Mouse (Mus musculus): ENCODE measurements around the gene Tdrd5. TPM values are rescaled to one million over a fixed set of nuclear protein-coding genes. Genes with fewer than 3 reads are reported as not detected.
"Not testable (repeated sequence)": the region's sequence is repeated elsewhere in the genome, so short reads cannot be mapped to it uniquely, and the experiment has no call there.

The Tdrd5 gene
- polyA plus RNA-seq, 1 experiment, result not detected

DNA sequence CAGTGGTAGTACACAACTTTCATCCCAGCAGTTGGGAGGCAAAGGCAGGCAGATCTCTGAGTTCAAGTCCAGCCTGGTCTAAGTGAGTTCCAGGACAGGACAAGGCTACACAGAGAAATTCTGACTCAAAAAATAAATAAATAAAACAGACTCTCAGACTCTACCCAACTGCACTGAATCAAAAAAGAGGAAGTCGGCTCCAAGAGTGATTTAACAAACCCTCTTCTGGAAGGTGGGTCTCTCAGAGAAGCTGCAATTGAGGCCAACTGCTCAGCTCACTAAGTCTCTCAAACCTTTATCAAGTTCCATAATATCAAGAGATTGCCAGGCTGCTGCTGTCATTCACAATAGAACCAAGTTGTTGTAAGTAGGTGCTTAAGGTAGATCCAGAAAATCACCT lies 5.1 kb upstream of the Tdrd5 start:
- Histone ChIP-seq H3K4me3 (ENCODE audit: insufficient read depth, low read depth, low read length) (no peak overlapping the region), H3K4me1 (ENCODE audit: control insufficient read depth, insufficient read depth, low read length) (peaks cover 4% of the 10 kb centered on the region; the same call in 1 of the 2 replicates), H3K27ac (ENCODE audit: insufficient read depth, low read depth, low read length) (no peak overlapping the region)
- WGBS, result 95% methylated on average over 1 of the region's 1 CpGs
- no peak for TF ChIP-seq POLR2A (IDR thresholded peaks at IDR 0.05; ENCODE audit: insufficient read depth, low read depth, low read length)

GRCm38 (mm10) chr1:156290016-156290415 lies 13.4 kb downstream of the Tdrd5 start:
- 98% methylated on average over 6 of the region's 6 CpGs for WGBS
- no peak for TF ChIP-seq POLR2A (IDR thresholded peaks at IDR 0.05; ENCODE audit: insufficient read depth, low read depth, low read length)
- no peak for TF ChIP-seq CTCF (IDR thresholded peaks at IDR 0.05; ENCODE audit: insufficient read depth, low read depth, low read length)
- H3K4me3 ChIP-seq (ENCODE audit: insufficient read depth, low read depth, low read length), result no peak overlapping the region
- no peak overlapping the region for H3K27ac ChIP-seq (ENCODE audit: insufficient read depth, low read depth, low read length)
- no peaks in the 10 kb centered on the region for H3K4me1 ChIP-seq (ENCODE audit: control insufficient read depth, insufficient read depth, low read length)

DNA sequence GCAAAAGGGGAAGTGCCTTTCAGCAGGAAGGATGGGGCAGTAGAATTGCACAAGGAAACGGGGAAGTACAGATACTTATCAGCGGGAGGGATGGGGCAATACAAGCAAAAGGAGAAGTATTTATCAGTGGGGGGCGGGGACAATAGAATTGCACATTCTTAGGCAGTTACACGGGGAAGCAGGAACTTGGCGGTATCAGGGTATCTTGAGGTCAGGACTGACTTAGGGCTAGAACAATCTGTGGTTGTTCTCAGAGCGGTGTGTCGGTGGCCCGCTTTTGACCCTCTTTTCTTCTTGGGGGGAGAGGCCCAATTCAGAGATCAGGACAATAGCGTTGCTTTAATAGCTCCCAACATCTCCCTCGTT lies 14.3 kb downstream of the Tdrd5 start:
- H3K27ac ChIP-seq (ENCODE audit: insufficient read depth, low read depth, low read length); H3K4me1 ChIP-seq (ENCODE audit: control insufficient read depth, insufficient read depth, low read length); H3K4me3 ChIP-seq (ENCODE audit: insufficient read depth, low read depth, low read length): not testable (repeated sequence)
- WGBS, result 60% methylated on average over 10 of the region's 10 CpGs

DNA sequence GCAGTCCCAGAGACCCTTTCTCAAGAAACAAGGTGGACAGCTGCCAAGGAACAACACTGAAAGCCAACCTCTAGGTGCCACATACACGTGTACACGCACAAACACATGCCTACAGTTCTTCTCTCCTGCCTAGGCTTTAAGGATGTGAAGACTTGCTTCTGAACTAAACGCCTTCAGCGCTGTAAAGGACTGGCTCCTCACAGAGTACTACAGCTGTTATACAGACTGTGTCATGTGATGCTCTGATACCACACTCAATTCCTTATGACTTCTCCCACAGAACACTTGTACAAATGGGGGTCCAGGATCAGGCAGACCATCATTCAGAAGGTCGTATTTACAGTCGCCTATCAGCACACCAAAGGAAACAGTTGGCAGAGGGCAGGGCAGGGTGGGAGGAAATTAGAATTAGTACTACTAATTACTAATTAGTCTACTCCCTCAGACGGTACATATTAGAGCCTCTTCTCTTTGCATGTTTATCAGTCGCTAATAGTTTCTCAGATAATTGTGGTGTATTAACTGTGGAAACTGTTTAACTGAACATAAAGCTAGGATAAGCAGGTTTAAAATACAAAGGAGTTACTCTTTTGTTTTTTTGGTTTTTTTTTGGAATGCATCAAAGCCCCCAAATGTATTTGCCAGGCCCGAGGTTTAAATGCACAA lies 14.8 kb downstream of the Tdrd5 start:
- TF ChIP-seq POLR2A (IDR thresholded peaks at IDR 0.05; ENCODE audit: insufficient read depth, low read depth, low read length), result no peak
- TF ChIP-seq CTCF (IDR thresholded peaks at IDR 0.05; ENCODE audit: insufficient read depth, low read depth, low read length), result no peak
- H3K4me3 ChIP-seq (ENCODE audit: insufficient read depth, low read depth, low read length), result no peak overlapping the region
- H3K27ac ChIP-seq (ENCODE audit: insufficient read depth, low read depth, low read length), result no peak overlapping the region
- no peaks in the 10 kb centered on the region for H3K4me1 ChIP-seq (ENCODE audit: control insufficient read depth, insufficient read depth, low read length)
- WGBS, result 40% methylated on average over 9 of the region's 9 CpGs

DNA sequence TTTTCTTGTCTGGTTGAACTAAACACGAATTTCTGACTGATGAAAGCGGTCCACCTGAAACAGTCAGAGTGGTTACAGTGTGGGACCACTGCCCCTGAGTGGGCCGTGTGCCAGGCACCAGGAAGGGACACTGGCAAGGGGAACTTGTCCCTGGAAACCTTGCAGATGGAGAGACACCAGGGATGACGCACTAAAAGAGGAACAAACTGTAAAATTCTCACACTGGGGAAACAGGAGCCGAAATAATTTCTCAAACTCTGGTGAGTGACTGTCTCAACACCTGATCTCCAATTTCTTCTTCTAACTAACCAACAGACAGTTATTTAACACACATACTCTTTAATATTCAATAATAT lies 17.9 kb downstream of the Tdrd5 start:
- H3K4me3 ChIP-seq (ENCODE audit: insufficient read depth, low read depth, low read length), result no peak overlapping the region
- 87% methylated on average over 5 of the region's 5 CpGs for WGBS
- TF ChIP-seq CTCF (IDR thresholded peaks at IDR 0.05; ENCODE audit: insufficient read depth, low read depth, low read length) (no peak), POLR2A (IDR thresholded peaks at IDR 0.05; ENCODE audit: insufficient read depth, low read depth, low read length) (no peak)
- no peak overlapping the region for H3K27ac ChIP-seq (ENCODE audit: insufficient read depth, low read depth, low read length)
- no peaks in the 10 kb centered on the region for H3K4me1 ChIP-seq (ENCODE audit: control insufficient read depth, insufficient read depth, low read length)

- TF ChIP-seq CTCF (IDR thresholded peaks at IDR 0.05; ENCODE audit: insufficient read depth, low read depth, low read length) (no peak), POLR2A (IDR thresholded peaks at IDR 0.05; ENCODE audit: insufficient read depth, low read depth, low read length) (no peak)
- Histone ChIP-seq H3K27ac (ENCODE audit: insufficient read depth, low read depth, low read length) (no peak overlapping the region), H3K4me1 (ENCODE audit: control insufficient read depth, insufficient read depth, low read length) (no peaks in the 10 kb centered on the region), H3K4me3 (ENCODE audit: insufficient read depth, low read depth, low read length) (no peak overlapping the region)
- WGBS, result 56% methylated on average over 9 of the region's 9 CpGs
Measured at GRCm38 (mm10) chr1:156284851-156285540, 18.5 kb downstream of the Tdrd5 start.

- H3K27ac ChIP-seq (ENCODE audit: insufficient read depth, low read depth, low read length), result no peak overlapping the region
- no peak for TF ChIP-seq CTCF (IDR thresholded peaks at IDR 0.05; ENCODE audit: insufficient read depth, low read depth, low read length)
- TF ChIP-seq POLR2A (IDR thresholded peaks at IDR 0.05; ENCODE audit: insufficient read depth, low read depth, low read length), result no peak
- 89% methylated on average over 10 of the region's 10 CpGs for WGBS
- H3K4me3 ChIP-seq (ENCODE audit: insufficient read depth, low read depth, low read length), result no peak overlapping the region
- no peaks in the 10 kb centered on the region for H3K4me1 ChIP-seq (ENCODE audit: control insufficient read depth, insufficient read depth, low read length)
Measured at GRCm38 (mm10) chr1:156284207-156284606, 19.3 kb downstream of the Tdrd5 start.

- TF ChIP-seq CTCF (IDR thresholded peaks at IDR 0.05; ENCODE audit: insufficient read depth, low read depth, low read length) (no peak), POLR2A (IDR thresholded peaks at IDR 0.05; ENCODE audit: insufficient read depth, low read depth, low read length) (no peak)
- 82% methylated on average over 7 of the region's 7 CpGs for WGBS
- peaks cover 3% of the 10 kb centered on the region; the same call in 1 of the 2 replicates for H3K4me1 ChIP-seq (ENCODE audit: control insufficient read depth, insufficient read depth, low read length)
Measured at GRCm38 (mm10) chr1:156280131-156280530, 23.3 kb downstream of the Tdrd5 start.

DNA sequence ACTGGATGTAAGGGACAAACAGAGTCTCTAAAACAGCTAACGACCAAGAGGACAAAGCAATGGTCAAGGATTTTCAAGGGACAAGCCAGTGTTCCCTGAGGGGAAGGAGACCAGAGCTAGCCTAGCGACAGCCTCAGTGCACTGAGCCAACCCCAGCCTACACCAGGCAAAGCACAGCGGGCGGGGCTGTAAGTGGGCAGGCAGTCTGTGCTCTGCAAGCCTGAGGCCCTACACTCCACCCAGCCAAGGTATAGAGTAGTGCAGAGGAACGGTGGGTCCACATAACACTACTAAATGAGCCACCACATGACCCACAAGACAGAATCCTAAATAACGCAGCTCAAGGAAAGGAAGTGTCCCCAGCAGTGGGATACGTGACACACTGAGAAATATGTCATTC lies 29.8 kb downstream of the Tdrd5 start:
- no peak overlapping the region for H3K27ac ChIP-seq (ENCODE audit: insufficient read depth, low read depth, low read length)
- no peak for TF ChIP-seq CTCF (IDR thresholded peaks at IDR 0.05; ENCODE audit: insufficient read depth, low read depth, low read length)
- TF ChIP-seq POLR2A (IDR thresholded peaks at IDR 0.05; ENCODE audit: insufficient read depth, low read depth, low read length), result no peak
- WGBS, result 84% methylated on average over 7 of the region's 7 CpGs
- H3K4me1 ChIP-seq (ENCODE audit: control insufficient read depth, insufficient read depth, low read length), result peaks cover 3% of the 10 kb centered on the region; the same call in 1 of the 2 replicates
- no peak overlapping the region for H3K4me3 ChIP-seq (ENCODE audit: insufficient read depth, low read depth, low read length)

More at GRCm38 (mm10) chr1:156280131-156280530, 23.3 kb downstream of the Tdrd5 start:
- Histone ChIP-seq H3K4me3 (ENCODE audit: insufficient read depth, low read depth, low read length) (no peak overlapping the region), H3K27ac (ENCODE audit: insufficient read depth, low read depth, low read length) (no peak overlapping the region)
